Mouse (Mus musculus): Measurements from ENCODE around the gene Dlg5. TPM values are rescaled to one million over a fixed set of nuclear protein-coding genes. Genes with fewer than 3 reads are reported as not detected.

Dlg5 gene
- total and polyA plus RNA-seq, 2 experiments from 2014 or later, result 14.1 to 70.6 TPM

DNA sequence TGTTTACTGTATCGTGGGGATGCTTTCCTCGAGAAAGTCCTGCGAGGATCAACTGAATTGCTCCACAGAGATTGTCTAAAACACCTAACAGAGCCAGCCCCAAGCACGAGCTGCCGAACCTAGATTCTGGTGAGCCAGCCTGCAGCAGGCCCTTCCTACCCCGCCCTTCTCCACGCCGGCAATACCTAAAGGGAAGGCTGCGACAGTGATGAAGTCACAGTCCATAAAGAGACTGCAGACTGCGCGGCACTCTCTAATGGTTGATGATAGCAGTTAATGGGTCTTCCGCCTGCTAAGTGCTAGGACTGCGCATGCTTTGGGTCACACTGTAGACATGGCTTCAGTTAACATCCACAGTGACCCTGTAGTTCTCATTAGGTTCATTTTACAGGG lies 38.4 kb downstream of the Dlg5 start:
- DNase-seq (no peak), ATAC-seq (peak; percentile 23; the same call in 1 of the 2 replicates)
- Histone ChIP-seq H3K9ac (no peak overlapping the region), H3K27me3 (ENCODE audit: insufficient read depth, low read length) (no peaks in the 10 kb centered on the region), H3K4me2 (ENCODE audit: low read depth) (no peak overlapping the region), H3K9me3 (ENCODE audit: low read length) (no peaks in the 10 kb centered on the region), H3K4me3 (ENCODE audit: low read depth, low read length) (no peak overlapping the region), H3K27ac (ENCODE audit: low read depth, low read length) (no peak overlapping the region), H3K36me3 (ENCODE audit: insufficient read depth) (no peaks in the 10 kb centered on the region), H3K4me1 (ENCODE audit: insufficient read depth) (peaks cover 13% of the 10 kb centered on the region)
- TF ChIP-seq CTCF (IDR thresholded peaks at IDR 0.05; ENCODE audit: low read depth), result no peak
- WGBS, result 88% methylated on average over 13 of the region's 13 CpGs

DNA sequence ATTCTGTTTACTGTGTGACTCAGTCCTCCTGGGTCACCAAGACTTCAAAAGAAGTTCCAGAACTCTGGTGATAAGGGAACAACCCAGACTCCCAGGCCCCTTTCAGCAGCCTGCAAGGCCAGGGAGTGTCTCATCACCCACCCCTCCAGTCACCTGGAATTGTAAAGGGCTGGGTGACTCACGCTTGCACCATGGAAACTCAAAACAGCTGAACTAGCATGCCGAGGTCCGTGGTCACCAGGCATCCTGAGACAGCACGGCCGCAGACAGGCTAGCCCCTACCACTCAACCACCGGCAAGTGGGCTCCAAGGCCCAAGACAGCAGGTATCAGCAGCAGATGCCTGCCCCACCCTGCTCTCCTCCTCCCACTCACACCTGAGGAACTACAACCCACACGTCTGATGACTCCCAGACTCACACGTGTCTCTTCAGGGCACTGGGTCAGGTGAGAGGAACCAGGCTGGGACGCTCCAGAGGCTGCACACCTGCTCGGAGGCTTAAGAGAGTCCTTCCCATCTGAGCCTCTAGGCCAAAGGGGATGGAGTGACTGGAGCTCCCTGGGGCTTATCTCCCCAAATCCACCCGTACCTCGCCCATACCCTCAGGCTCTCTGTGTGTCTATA lies 38.9 kb downstream of the Dlg5 start:
- Histone ChIP-seq H3K27ac (ENCODE audit: low read depth, low read length) (no peak overlapping the region), H3K4me2 (ENCODE audit: low read depth) (no peak overlapping the region), H3K4me3 (ENCODE audit: low read depth, low read length) (no peak overlapping the region), H3K4me1 (ENCODE audit: insufficient read depth) (peaks cover 13% of the 10 kb centered on the region), H3K27me3 (ENCODE audit: insufficient read depth, low read length) (no peaks in the 10 kb centered on the region), H3K9ac (no peak overlapping the region), H3K9me3 (ENCODE audit: low read length) (no peaks in the 10 kb centered on the region), H3K36me3 (ENCODE audit: insufficient read depth) (no peaks in the 10 kb centered on the region)
- no peak for TF ChIP-seq CTCF (IDR thresholded peaks at IDR 0.05; ENCODE audit: low read depth)
- DNase-seq (no peak), ATAC-seq (no peak)
- 79% methylated on average over 12 of the region's 12 CpGs for WGBS

DNA sequence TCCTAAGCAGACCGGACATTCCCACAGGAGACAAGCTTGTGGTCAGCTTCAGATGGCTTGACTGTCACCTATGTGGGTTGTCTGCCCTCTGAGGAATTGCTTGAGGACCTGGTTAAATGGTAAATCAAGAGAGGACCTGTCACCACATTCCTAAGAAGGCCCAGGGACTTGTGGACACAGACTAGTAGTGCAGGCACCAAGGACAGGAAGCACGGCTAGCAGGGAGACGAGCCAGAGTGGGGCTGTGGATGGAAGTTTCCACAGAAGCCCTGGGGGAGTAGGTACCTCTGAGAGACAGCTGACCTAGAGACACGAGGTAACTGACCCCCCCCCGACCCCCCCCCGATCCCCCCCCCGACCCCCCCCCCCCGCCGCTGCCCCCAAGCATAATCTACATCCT lies 39.4 kb downstream of the Dlg5 start:
- H3K9ac ChIP-seq, result no peak overlapping the region
- H3K27me3 ChIP-seq (ENCODE audit: insufficient read depth, low read length), result no peaks in the 10 kb centered on the region
- H3K4me1 ChIP-seq (ENCODE audit: insufficient read depth), result peaks cover 13% of the 10 kb centered on the region
- TF ChIP-seq CTCF (IDR thresholded peaks at IDR 0.05; ENCODE audit: low read depth), result no peak
- no peaks in the 10 kb centered on the region for H3K36me3 ChIP-seq (ENCODE audit: insufficient read depth)
- no peak for DNase-seq
- 0 out of 2 replicates have a peak overlapping the region, but pooled peaks have one; percentile 11 for H3K27ac ChIP-seq (ENCODE audit: low read depth, low read length)
- WGBS, result 42% methylated on average over 9 of the region's 9 CpGs
- H3K4me3 ChIP-seq (ENCODE audit: low read depth, low read length), result no peak overlapping the region
- no peaks in the 10 kb centered on the region for H3K9me3 ChIP-seq (ENCODE audit: low read length)
- no peak overlapping the region for H3K4me2 ChIP-seq (ENCODE audit: low read depth)
- ATAC-seq, result no peak

DNA sequence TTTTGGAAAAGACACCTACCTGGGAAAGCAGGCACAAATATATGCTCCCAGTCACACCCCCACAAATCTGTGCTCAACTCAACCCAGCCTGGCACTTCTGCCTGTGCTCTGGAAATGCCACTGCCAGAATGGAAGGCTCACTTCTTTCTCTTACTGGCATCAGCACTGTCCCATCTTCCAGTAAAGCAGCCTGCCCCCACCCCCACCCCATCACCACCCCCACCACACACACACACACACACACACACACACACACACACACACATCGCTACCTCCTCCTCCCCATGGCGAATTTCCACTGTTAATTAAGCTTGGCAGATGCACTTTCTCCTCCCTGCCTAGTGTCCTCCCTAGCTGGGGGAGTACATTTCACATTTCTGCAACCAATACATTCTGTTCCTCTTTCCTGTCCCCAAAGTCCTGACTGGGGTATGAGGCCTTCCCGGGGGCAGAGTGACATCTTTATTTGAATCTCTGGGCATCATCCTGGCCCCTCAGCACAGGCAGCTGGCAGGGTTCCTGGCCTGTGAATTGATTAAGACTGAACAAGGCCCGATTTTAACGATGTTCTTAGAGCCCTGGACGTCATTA lies 40.3 kb downstream of the Dlg5 start:
- no peak overlapping the region for H3K9ac ChIP-seq
- TF ChIP-seq CTCF (IDR thresholded peaks at IDR 0.05; ENCODE audit: low read depth), result no peak
- WGBS, result 5% methylated on average over 6 of the region's 6 CpGs
- H3K9me3 ChIP-seq (ENCODE audit: low read length), result no peaks in the 10 kb centered on the region
- peak; percentile 35 for ATAC-seq
- peak; percentile 54 for DNase-seq
- peaks cover 13% of the 10 kb centered on the region for H3K4me1 ChIP-seq (ENCODE audit: insufficient read depth)
- H3K4me2 ChIP-seq (ENCODE audit: low read depth), result no peak overlapping the region
- no peaks in the 10 kb centered on the region for H3K36me3 ChIP-seq (ENCODE audit: insufficient read depth)
- 0 out of 2 replicates have a peak overlapping the region, but pooled peaks have one; percentile 21 for H3K27ac ChIP-seq (ENCODE audit: low read depth, low read length)
- H3K27me3 ChIP-seq (ENCODE audit: insufficient read depth, low read length), result no peaks in the 10 kb centered on the region
- no peak overlapping the region for H3K4me3 ChIP-seq (ENCODE audit: low read depth, low read length)

DNA sequence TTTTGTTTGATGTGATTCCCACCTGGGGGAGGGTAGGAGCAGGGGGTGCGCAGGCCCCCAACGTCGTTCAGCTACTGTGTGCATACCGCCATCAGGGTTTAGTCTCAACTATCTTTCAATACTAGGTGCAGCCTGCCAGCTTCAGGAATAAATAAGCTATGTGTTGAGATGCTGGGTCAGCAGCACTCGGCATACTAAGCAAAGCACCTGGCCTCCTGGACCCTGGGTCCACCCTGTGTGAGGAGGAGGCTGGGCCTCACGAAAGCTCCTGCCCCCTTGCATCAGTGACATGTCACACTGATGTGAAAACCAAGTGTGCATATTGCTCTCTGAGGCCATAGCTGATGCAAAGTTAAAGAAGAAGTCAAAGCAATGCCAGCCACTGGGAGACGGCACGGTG lies 42.5 kb downstream of the Dlg5 start:
- DNase-seq, result no peak
- H3K4me1 ChIP-seq (ENCODE audit: insufficient read depth), result peaks cover 16% of the 10 kb centered on the region
- H3K9ac ChIP-seq, result no peak overlapping the region
- no peaks in the 10 kb centered on the region for H3K27me3 ChIP-seq (ENCODE audit: insufficient read depth, low read length)
- TF ChIP-seq CTCF (IDR thresholded peaks at IDR 0.05; ENCODE audit: low read depth), result no peak
- ATAC-seq, result no peak
- no peak overlapping the region for H3K4me2 ChIP-seq (ENCODE audit: low read depth)
- H3K4me3 ChIP-seq (ENCODE audit: low read depth, low read length), result no peak overlapping the region
- no peaks in the 10 kb centered on the region for H3K36me3 ChIP-seq (ENCODE audit: insufficient read depth)
- WGBS, result 88% methylated on average over 8 of the region's 8 CpGs
- H3K9me3 ChIP-seq (ENCODE audit: low read length), result no peaks in the 10 kb centered on the region
- H3K27ac ChIP-seq (ENCODE audit: low read depth, low read length), result no peak overlapping the region

DNA sequence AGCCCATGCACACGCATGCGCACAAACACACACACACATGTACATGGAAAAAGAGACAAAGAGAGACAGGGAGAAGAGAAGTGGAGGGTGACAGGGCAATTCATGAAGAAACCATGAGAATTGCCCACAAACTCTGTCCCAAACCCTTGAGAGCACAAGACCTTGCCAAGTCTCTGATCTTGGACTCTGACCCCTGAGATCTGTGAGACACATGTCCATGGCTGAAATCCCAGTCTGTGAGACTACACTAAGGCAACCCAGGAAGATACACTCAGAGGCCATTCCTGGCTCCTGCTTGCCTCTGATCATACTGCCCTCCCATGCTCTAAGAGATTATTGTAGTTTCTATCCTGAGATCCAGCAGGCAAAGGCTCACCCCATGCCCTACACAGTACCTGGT lies 44.9 kb downstream of the Dlg5 start:
- H3K4me1 ChIP-seq (ENCODE audit: insufficient read depth), result peaks cover 12% of the 10 kb centered on the region; the same call in 1 of the 2 replicates
- no peaks in the 10 kb centered on the region for H3K27me3 ChIP-seq (ENCODE audit: insufficient read depth, low read length)
- 96% methylated on average over 2 of the region's 2 CpGs for WGBS
- H3K36me3 ChIP-seq (ENCODE audit: insufficient read depth), result peaks cover 3% of the 10 kb centered on the region; the same call in 1 of the 2 replicates
- no peak overlapping the region for H3K27ac ChIP-seq (ENCODE audit: low read depth, low read length)
- no peak overlapping the region for H3K4me3 ChIP-seq (ENCODE audit: low read depth, low read length)
- no peak overlapping the region for H3K4me2 ChIP-seq (ENCODE audit: low read depth)
- TF ChIP-seq CTCF (IDR thresholded peaks at IDR 0.05; ENCODE audit: low read depth), result no peak
- no peaks in the 10 kb centered on the region for H3K9me3 ChIP-seq (ENCODE audit: low read length)
- no peak for DNase-seq
- no peak overlapping the region for H3K9ac ChIP-seq
- ATAC-seq, result no peak

DNA sequence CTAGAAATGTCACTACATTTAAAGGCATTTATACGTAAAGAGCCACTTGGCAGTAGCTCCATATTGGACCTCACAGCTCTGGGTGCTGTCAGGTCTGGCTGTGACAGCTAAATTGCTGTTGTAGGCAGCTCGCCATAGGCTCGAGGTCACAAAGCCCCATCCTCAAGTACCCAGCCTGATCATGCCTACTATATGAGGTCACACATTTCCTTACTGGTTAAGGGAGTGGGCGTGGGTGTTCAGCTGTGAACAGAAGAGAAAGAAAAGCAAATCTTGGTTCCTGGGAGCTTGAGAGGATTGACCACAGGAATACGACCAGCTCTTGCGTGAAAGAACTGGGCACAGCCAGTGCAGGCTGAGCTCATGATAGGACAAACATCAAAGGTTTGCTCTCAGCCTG lies 46.0 kb downstream of the Dlg5 start:
- Histone ChIP-seq H3K4me2 (ENCODE audit: low read depth) (no peak overlapping the region), H3K4me3 (ENCODE audit: low read depth, low read length) (no peak overlapping the region), H3K27me3 (ENCODE audit: insufficient read depth, low read length) (no peaks in the 10 kb centered on the region), H3K36me3 (ENCODE audit: insufficient read depth) (peaks cover 3% of the 10 kb centered on the region; the same call in 1 of the 2 replicates), H3K9me3 (ENCODE audit: low read length) (no peaks in the 10 kb centered on the region), H3K4me1 (ENCODE audit: insufficient read depth) (peaks cover 3% of the 10 kb centered on the region; the same call in 1 of the 2 replicates), H3K27ac (ENCODE audit: low read depth, low read length) (no peak overlapping the region), H3K9ac (no peak overlapping the region)
- TF ChIP-seq CTCF (IDR thresholded peaks at IDR 0.05; ENCODE audit: low read depth), result no peak
- WGBS, result 71% methylated on average over 6 of the region's 6 CpGs
- DNase-seq, result no peak
- ATAC-seq, result no peak
